Mouse (Mus musculus) CH12.LX (cell line): ENCODE measurements at regions not wholly inside any gene's neighbourhood (a gene's known extent, or its start where the extent isn't known, plus 50 kb on each side); places are given as distances from the start of the nearest gene placed in this dataset.

ENCODE experiments used
- DNase-seq: peaks from one replicate; pipeline ENCODE4 v3.0.0-alpha.2; 2013; ENCODE audit errors: extremely low read depth
- H3K27ac ChIP-seq: 2 replicates; pipeline ENCODE4 v1.5.1; 2012; ENCODE audit warnings: low read depth, mild to moderate bottlenecking, control low read depth, moderate library complexity; ENCODE audit not compliant: insufficient read depth
- H3K27me3 ChIP-seq: replicated peaks from 2 replicates; pipeline ENCODE3; 2012; ENCODE audit warnings: inconsistent platforms
- H3K36me3 ChIP-seq, 2 experiments: replicated peaks in 1 of 2; 2 replicates each; pipeline versions ENCODE3 to v1.6.1; 2012; ENCODE audit warnings: inconsistent platforms in 1 of 2, low read length in 1 of 2, mild to moderate bottlenecking in 1 of 2, mixed read lengths in 1 of 2, moderate library complexity in 1 of 2; ENCODE audit not compliant: control insufficient read depth in 1 of 2, insufficient read depth in 1 of 2
- H3K4me1 ChIP-seq, 2 experiments: 2 replicates each; pipeline ENCODE4 v1.6.1; 2012; ENCODE audit warnings: inconsistent platforms in 1 of 2, moderate library complexity in 1 of 2; ENCODE audit not compliant: insufficient read depth in 2 of 2, control insufficient read depth in 1 of 2
- H3K4me2 ChIP-seq: 2 replicates; pipeline ENCODE4 v1.6.1; 2012; ENCODE audit warnings: low read depth, mild to moderate bottlenecking, control low read depth; ENCODE audit not compliant: poor library complexity, insufficient read depth, severe bottlenecking
- H3K4me3 ChIP-seq, 3 experiments: fragments of 150-350 bp in 1 of 3; sonication (generic) in 1 of 3; replicated peaks in 1 of 3; 2 replicates each; pipeline versions ENCODE3 to v1.5.1; 2011 to 2012; ENCODE audit warnings: low read depth in 2 of 3, low read length in 2 of 3, mild to moderate bottlenecking in 2 of 3, moderate library complexity in 2 of 3, control low read depth in 1 of 3, improper control_type of control experiment in 1 of 3, inconsistent platforms in 1 of 3, mixed read lengths in 1 of 3; ENCODE audit not compliant: poor library complexity in 1 of 3
- H3K79me2 ChIP-seq: replicated peaks from 2 replicates; pipeline ENCODE4 v1.6.1; 2012; ENCODE audit warnings: mild to moderate bottlenecking, moderate library complexity; ENCODE audit not compliant: control insufficient read depth, poor library complexity, insufficient read depth, severe bottlenecking; ENCODE audit errors: extremely low read depth
- H3K9ac ChIP-seq: 2 replicates; pipeline ENCODE4 v1.6.1; 2012; ENCODE audit warnings: low read depth, mild to moderate bottlenecking, control low read depth, moderate library complexity; ENCODE audit not compliant: insufficient read depth
- H3K9me3 ChIP-seq: replicated peaks from 2 replicates; pipeline ENCODE3; 2012; ENCODE audit warnings: low read length, inconsistent platforms, mixed read lengths
- BHLHE40 ChIP-seq: IDR thresholded peaks from 2 replicates; pipeline ENCODE4 v1.6.1; 2011; ENCODE audit warnings: mild to moderate bottlenecking, low read depth, low read length, improper control_type of control experiment
- CHD1 ChIP-seq: IDR thresholded peaks from 2 replicates; pipeline ENCODE4 v1.6.1; 2012; ENCODE audit warnings: low read depth, low read length, improper control_type of control experiment, inconsistent platforms
- CHD2 ChIP-seq: IDR thresholded peaks from 2 replicates; pipeline ENCODE4 v1.6.1; 2011; ENCODE audit warnings: low read length, improper control_type of control experiment
- CTCF ChIP-seq, 2 experiments: IDR thresholded peaks in 1 of 2; conservative IDR thresholded peaks in 1 of 2; 2 replicates each; pipeline ENCODE4 v1.5.1; 2011 to 2012; ENCODE audit warnings: low read depth in 2 of 2, low read length in 2 of 2, improper control_type of control experiment in 1 of 2, inconsistent platforms in 1 of 2, mild to moderate bottlenecking in 1 of 2, moderate library complexity in 1 of 2
- E2F4 ChIP-seq: IDR thresholded peaks from 2 replicates; pipeline ENCODE4 v1.6.1; 2011; ENCODE audit warnings: low read depth, low read length, improper control_type of control experiment; ENCODE audit not compliant: insufficient replicate concordance
- ETS1 ChIP-seq: conservative IDR thresholded peaks from 2 replicates; pipeline ENCODE4 v1.6.1; 2012; ENCODE audit warnings: low read depth, mild to moderate bottlenecking, inconsistent platforms, low read length, improper control_type of control experiment, moderate library complexity
- GABPA ChIP-seq: IDR thresholded peaks from 2 replicates; pipeline ENCODE4 v1.6.1; 2012; ENCODE audit warnings: low read depth, low read length, improper control_type of control experiment, inconsistent platforms; ENCODE audit not compliant: insufficient replicate concordance
- IRF4 ChIP-seq: IDR thresholded peaks from 2 replicates; pipeline ENCODE4 v1.6.1; 2014; ENCODE audit warnings: low read depth, mild to moderate bottlenecking, inconsistent platforms, low read length, improper control_type of control experiment
- JUN ChIP-seq: IDR thresholded peaks from 2 replicates; pipeline ENCODE4 v1.6.1; 2011; ENCODE audit warnings: low read depth, mild to moderate bottlenecking, low read length, improper control_type of control experiment, moderate library complexity; ENCODE audit not compliant: insufficient read depth
- JUND ChIP-seq: conservative IDR thresholded peaks from 2 replicates; pipeline ENCODE4 v1.6.1; 2011; ENCODE audit warnings: low read depth, low read length, improper control_type of control experiment
- KAT2A ChIP-seq: IDR thresholded peaks from 2 replicates; pipeline ENCODE4 v1.6.1; 2012; ENCODE audit warnings: low read length, improper control_type of control experiment, inconsistent platforms; ENCODE audit not compliant: insufficient replicate concordance
- MAFK ChIP-seq: IDR thresholded peaks from 2 replicates; pipeline ENCODE4 v1.6.1; 2011; ENCODE audit warnings: low read length, improper control_type of control experiment; ENCODE audit not compliant: insufficient replicate concordance
- MAZ ChIP-seq: IDR thresholded peaks from 2 replicates; pipeline ENCODE4 v1.6.1; 2012; ENCODE audit warnings: low read depth, mild to moderate bottlenecking, inconsistent platforms, low read length, improper control_type of control experiment, moderate library complexity
- NRF1 ChIP-seq: IDR thresholded peaks from 2 replicates; pipeline ENCODE4 v1.6.1; 2014; ENCODE audit warnings: low read depth, mild to moderate bottlenecking, inconsistent platforms, low read length, improper control_type of control experiment, moderate library complexity
- POLR2A ChIP-seq: IDR thresholded peaks from 2 replicates; pipeline ENCODE4 v1.6.1; 2011; ENCODE audit warnings: low read depth, mild to moderate bottlenecking, improper control_type of control experiment, low read length
- POLR2AphosphoS2 ChIP-seq: IDR thresholded peaks from 2 replicates; pipeline ENCODE4 v1.6.1; 2011; ENCODE audit warnings: low read depth, low read length, improper control_type of control experiment
- RCOR1 ChIP-seq: conservative IDR thresholded peaks from 2 replicates; pipeline ENCODE4 v1.6.1; 2012; ENCODE audit warnings: low read depth, mild to moderate bottlenecking, inconsistent platforms, low read length, improper control_type of control experiment
- SMC3 ChIP-seq: IDR thresholded peaks from 2 replicates; pipeline ENCODE4 v1.6.1; 2011; ENCODE audit warnings: low read depth, low read length, improper control_type of control experiment
- TCF12 ChIP-seq: IDR thresholded peaks from 2 replicates; pipeline ENCODE4 v1.6.1; 2014; ENCODE audit warnings: low read depth, mild to moderate bottlenecking, inconsistent platforms, low read length, improper control_type of control experiment
- UBTF ChIP-seq: IDR thresholded peaks from 2 replicates; pipeline ENCODE4 v1.6.1; 2012; ENCODE audit warnings: low read depth, mild to moderate bottlenecking, inconsistent platforms, low read length, improper control_type of control experiment, moderate library complexity
- USF2 ChIP-seq: conservative IDR thresholded peaks from 2 replicates; pipeline ENCODE4 v1.6.1; 2011; ENCODE audit warnings: low read depth, low read length, improper control_type of control experiment
- ZC3H11A ChIP-seq: IDR thresholded peaks from 2 replicates; pipeline ENCODE4 v1.6.1; 2012; ENCODE audit warnings: low read depth, mild to moderate bottlenecking, inconsistent platforms, low read length, improper control_type of control experiment
- dilution Hi-C: fragments of 300-500 bp; cut with MboI; formaldehyde crosslinking; loops from 2 replicates; pipeline ENCODE4 v1.14.3; 2020; ENCODE audit warnings: low sequenced_read_pairs; ENCODE audit not compliant: extremely low pct_unique_long_range_greater_than_20kb, extremely low pct_ligation_motif_present
- in situ Hi-C: fragments of 300-500 bp; cut with MboI; formaldehyde crosslinking; loops from 3 replicates; pipeline ENCODE4 v1.14.3; 2019; ENCODE audit warnings: low sequenced_read_pairs, low pct_ligation_motif_present, low pct_unique_long_range_greater_than_20kb, mixed read lengths

DNA sequence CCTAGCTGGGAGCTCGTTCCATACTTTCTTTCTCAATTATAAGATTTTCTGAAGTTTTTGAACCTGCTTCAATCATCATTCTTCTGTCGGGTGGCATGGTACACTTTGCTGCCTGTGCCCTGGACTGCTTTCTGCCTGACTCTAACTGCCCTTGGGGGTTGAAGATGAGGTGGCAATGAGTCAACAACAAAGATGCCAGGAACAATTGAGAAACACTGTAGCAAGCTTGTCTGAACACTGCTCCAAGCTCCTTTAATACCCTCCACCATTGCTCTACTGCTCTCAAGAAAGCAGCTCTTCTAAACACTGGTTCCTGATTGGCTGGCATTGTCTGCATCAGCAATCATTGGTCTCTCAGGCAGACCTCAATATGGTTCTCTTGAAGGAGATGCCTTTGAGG is 480.0 kb upstream of the Tmprss15 start:
- Histone ChIP-seq H3K36me3 (no peaks in the 10 kb centered on the region), H3K79me2 (no peaks in the 10 kb centered on the region), H3K9me3 (peaks cover 53% of the 10 kb centered on the region), H3K9ac (no peak overlapping the region)
- DNase-seq: no peak
- no peak for TF ChIP-seq CTCF (conservative IDR thresholded peaks at IDR 0.05 in 1 of 2, IDR thresholded peaks at IDR 0.05 in 1 of 2; ENCODE audit: low read depth in 2 of 2, low read length in 2 of 2)
- no peak for TF ChIP-seq KAT2A
- no peak for TF ChIP-seq CHD1
- no peak for TF ChIP-seq TCF12
- TF ChIP-seq, all 38 proteins: peak for 0
- Histone ChIP-seq H3K4me3 (no peak overlapping the region), H3K27me3 (no peaks in the 10 kb centered on the region), H3K27ac (no peak overlapping the region), H3K4me2 (no peak overlapping the region), H3K4me1 (no peaks in the 10 kb centered on the region)
- dilution Hi-C loops (no loop called here), in situ Hi-C loops (no loop called here)

- in situ Hi-C loops (no loop called here), dilution Hi-C loops (no loop called here)
- no peaks in the 10 kb centered on the region for H3K79me2 ChIP-seq
- no peak for DNase-seq
- no peaks in the 10 kb centered on the region for H3K27me3 ChIP-seq
- no peaks in the 10 kb centered on the region for H3K36me3 ChIP-seq
- peaks cover 17% of the 10 kb centered on the region for H3K9me3 ChIP-seq
- no peak overlapping the region for H3K4me2 ChIP-seq
- no peak overlapping the region for H3K9ac ChIP-seq
- no peaks in the 10 kb centered on the region for H3K4me1 ChIP-seq
- no peak overlapping the region for H3K27ac ChIP-seq
- TF ChIP-seq GABPA: no peak
- no peak for TF ChIP-seq POLR2A
- TF ChIP-seq CHD1: no peak
- no peak for TF ChIP-seq CHD2
- no peak for TF ChIP-seq SMC3
- TF ChIP-seq BHLHE40: no peak
- TF ChIP-seq JUN: no peak
- no peak for TF ChIP-seq POLR2AphosphoS2
- TF ChIP-seq IRF4: no peak
- TF ChIP-seq MAFK: no peak
- TF ChIP-seq USF2: no peak
- no peak for TF ChIP-seq UBTF
- no peak for TF ChIP-seq RCOR1
- TF ChIP-seq NRF1: no peak
- no peak for TF ChIP-seq MAZ
- no peak for TF ChIP-seq E2F4
- TF ChIP-seq ZC3H11A: no peak
- TF ChIP-seq ETS1: no peak
- TF ChIP-seq JUND: no peak
- H3K4me3 ChIP-seq: no peak overlapping the region
Observed at GRCm38 (mm10) chr16:79534370-79534769, 443.5 kb upstream of the Tmprss15 start.
